Mouse (Mus musculus): ENCODE measurements around the gene B4galt3. TPM values are rescaled to one million over a fixed set of nuclear protein-coding genes. Genes with fewer than 3 reads are reported as not detected.

Gene B4galt3
- total RNA-seq (2021), result 10 to 100 TPM; 63.6 to 64.6 TPM

- intact Hi-C loops (cut with DNase I), result loop anchor here (2.0 kb wide), 1 partner anchor 17 kb away; the partner anchor contains the start of gene Usp21
- peak; percentile 95 for DNase-seq (ENCODE audit: low spot score in 2 of 2)
These were observed at the start of gene B4galt3 for GRCm38 (mm10) chr1:171269848-171270572. B4galt3 (plus strand) TSS chr1:171270328.

- intact Hi-C loops (cut with DNase I), result loop anchor here (2.0 to 5.0 kb wide), 3 partner anchors 56 to 102 kb away; partner anchors contain the start of genes Mpz and Sdhc
These were observed 49.3 kb upstream of the B4galt3 start for GRCm38 (mm10) chr1:171220871-171221270.

GRCm38 (mm10) chr1:171221281-171222193, 48.6 kb upstream of the B4galt3 start:
- intact Hi-C loops (cut with DNase I), result loop anchor here (2.0 to 5.0 kb wide), 3 partner anchors 57 to 103 kb away; partner anchors contain the start of genes Mpz and Sdhc
- DNase-seq (ENCODE audit: low spot score in 2 of 2), result peak; percentile 36 to 37

More at GRCm38 (mm10) chr1:171220871-171221270, 49.3 kb upstream of the B4galt3 start:
- DNase-seq (ENCODE audit: low spot score in 2 of 2), result peak; percentile 86 to 89

GRCm38 (mm10) chr1:171222238-171223155, 47.6 kb upstream of the B4galt3 start, which contains the start of gene Tomm40l:
Tomm40l (minus strand) TSS chr1:171222514.
- DNase-seq (ENCODE audit: low spot score in 2 of 2), result peak; percentile 90 to 93
- intact Hi-C loops (cut with DNase I), result loop anchor here (5.0 kb wide), 1 partner anchor 70 kb away; the partner anchor contains the start of genes Mpz and Sdhc

DNA sequence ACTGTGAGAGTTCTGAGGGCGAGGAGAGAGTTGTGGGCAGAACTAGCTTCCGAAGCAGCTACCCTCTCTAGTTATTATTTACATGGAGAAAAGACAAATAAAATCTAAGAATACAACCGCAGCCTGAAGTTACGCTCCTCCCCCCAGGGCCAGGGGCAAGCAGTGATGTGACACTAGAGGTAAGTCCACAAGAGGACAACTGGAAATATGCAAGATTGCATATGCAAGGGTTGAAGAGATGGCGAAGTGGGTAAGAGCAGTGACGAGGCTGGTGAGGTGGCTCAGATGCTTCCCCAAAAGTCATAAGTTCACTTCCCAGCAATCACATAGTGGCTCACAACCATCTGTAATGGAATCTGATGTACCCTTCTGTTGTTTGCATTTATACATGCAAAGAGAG, 47.0 kb upstream of the B4galt3 start:
- intact Hi-C loops (cut with DNase I), result loop anchor here (5.0 kb wide), 1 partner anchor 71 kb away; the partner anchor contains the start of genes Mpz and Sdhc
- DNase-seq (ENCODE audit: low spot score in 2 of 2), result no peak

DNA sequence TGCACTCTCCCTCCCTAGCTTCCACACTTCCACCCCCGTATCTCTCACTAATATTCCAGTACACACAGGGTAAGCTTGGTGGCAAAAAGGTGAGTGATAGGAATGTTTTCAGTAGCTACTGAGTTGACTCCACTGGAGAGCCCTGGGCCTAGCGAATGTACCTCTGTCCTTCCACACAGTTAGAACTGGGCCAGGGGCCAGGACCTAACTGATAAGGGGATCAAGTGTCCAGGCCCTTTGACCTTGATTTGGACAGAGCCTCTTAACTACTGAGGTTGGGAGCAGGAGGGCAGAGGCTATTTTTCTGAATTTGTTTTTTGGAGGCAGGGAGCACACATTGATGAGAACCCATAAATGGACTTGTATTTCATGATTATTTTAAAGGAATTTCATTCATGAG, 46.3 kb upstream of the B4galt3 start:
- DNase-seq (ENCODE audit: low spot score in 2 of 2), result no peak

GRCm38 (mm10) chr1:171224857-171225256, 45.3 kb upstream of the B4galt3 start, which contains the start of gene Apoa2:
Apoa2 (plus strand) TSS chr1:171225054.
- intact Hi-C loops (cut with DNase I), result loop anchor here (5.0 kb wide), 1 partner anchor 73 kb away; the partner anchor contains the start of genes Mpz and Sdhc
- no peak for DNase-seq (ENCODE audit: low spot score in 2 of 2)

More for the DNA sequence above, 46.3 kb upstream of the B4galt3 start:
- intact Hi-C loops (cut with DNase I), result loop anchor here (5.0 kb wide), 1 partner anchor 71 kb away; the partner anchor contains the start of genes Mpz and Sdhc

DNA sequence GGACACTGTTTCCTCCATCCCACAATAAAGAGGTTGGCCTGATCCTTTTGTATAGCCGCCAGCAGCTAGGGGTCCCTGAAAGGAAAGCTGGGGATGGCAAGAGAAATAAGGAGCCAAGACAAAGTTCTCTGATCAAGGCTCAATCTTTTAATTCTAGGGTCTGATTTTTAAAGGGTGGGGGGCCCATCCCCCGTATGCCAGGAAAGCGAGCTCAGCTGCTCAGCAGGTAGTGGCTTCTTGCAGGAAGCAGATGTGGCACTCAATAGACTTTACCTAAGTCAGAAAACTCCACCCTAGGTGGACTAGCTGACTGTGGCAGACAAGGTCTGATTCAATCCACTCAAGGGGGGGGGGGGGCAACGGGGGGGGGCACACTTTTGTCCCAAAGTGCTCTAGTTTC, 43.3 kb upstream of the B4galt3 start:
- intact Hi-C loops (cut with DNase I), result no loop called here

GRCm38 (mm10) chr1:171227879-171228278, 42.2 kb upstream of the B4galt3 start:
- intact Hi-C loops (cut with DNase I), result no loop called here
- no peak for DNase-seq (ENCODE audit: low spot score in 2 of 2)

More for the DNA sequence above, 43.3 kb upstream of the B4galt3 start:
- DNase-seq (ENCODE audit: low spot score in 2 of 2), result no peak

DNA sequence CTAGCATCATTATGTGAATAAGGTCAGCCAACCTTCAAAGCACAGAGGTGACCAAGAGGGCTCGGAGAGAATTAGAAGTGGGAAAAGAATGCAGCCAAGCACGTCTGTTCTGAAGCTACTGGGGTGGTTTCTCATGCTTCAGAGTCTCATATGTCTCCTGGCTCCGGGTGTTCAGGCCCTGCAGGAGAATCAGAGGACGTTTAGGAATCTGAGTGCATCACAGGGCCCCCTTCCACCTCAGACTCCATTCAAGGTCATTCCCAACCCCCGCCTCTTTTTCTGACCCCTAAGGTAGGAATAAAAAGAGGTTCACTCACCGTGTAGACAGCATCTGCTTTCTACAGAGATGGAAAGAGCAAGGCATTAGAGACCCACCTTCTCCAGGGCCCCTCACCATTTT, 40.4 kb upstream of the B4galt3 start:
- intact Hi-C loops (cut with DNase I), result no loop called here
- no peak for DNase-seq (ENCODE audit: low spot score in 2 of 2)

DNA sequence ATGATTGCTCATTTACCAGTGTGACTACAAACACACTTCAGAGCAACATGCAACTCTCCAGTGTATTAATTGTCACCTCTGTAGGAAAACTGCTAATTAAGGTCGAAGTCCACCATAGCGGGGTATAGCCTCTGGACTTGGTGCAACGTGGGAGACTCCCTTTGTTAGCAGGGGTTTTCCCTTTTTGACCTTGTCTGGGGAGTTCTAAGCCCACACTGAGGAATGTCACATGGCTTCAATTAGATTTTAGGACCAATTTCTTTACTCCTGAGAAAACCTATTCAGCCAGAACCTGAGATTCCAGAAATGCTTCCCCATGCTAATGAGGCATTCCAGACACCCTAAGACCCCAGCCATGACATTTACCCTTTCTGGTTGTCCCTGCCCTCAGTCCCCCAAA, 39.9 kb upstream of the B4galt3 start:
- intact Hi-C loops (cut with DNase I), result no loop called here
- DNase-seq (ENCODE audit: low spot score in 2 of 2), result no peak

- intact Hi-C loops (cut with DNase I), result no loop called here
- no peak for DNase-seq (ENCODE audit: low spot score in 2 of 2)
These were observed 38.3 kb upstream of the B4galt3 start for GRCm38 (mm10) chr1:171231844-171232243.

DNA sequence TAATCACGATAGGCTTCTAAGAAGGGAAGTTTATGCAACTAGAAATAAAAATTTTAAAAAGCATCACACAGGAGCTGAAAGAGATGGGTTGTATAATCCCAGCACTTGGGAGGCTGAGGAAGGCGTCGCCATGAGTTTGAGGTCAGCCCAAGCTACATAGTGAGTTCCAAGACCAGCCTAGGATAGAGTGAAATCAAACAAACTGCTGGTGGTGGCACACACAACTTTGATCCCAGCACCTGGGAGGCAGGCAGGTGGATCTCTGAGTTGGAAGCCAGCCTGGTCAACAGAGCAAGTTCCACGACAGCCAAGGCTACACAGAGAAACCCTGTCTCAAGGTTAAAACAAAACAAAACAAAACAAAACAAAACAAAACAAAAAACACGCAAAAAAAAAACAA, 37.8 kb upstream of the B4galt3 start:
- no peak for DNase-seq (ENCODE audit: low spot score in 2 of 2)
- intact Hi-C loops (cut with DNase I), result no loop called here

DNA sequence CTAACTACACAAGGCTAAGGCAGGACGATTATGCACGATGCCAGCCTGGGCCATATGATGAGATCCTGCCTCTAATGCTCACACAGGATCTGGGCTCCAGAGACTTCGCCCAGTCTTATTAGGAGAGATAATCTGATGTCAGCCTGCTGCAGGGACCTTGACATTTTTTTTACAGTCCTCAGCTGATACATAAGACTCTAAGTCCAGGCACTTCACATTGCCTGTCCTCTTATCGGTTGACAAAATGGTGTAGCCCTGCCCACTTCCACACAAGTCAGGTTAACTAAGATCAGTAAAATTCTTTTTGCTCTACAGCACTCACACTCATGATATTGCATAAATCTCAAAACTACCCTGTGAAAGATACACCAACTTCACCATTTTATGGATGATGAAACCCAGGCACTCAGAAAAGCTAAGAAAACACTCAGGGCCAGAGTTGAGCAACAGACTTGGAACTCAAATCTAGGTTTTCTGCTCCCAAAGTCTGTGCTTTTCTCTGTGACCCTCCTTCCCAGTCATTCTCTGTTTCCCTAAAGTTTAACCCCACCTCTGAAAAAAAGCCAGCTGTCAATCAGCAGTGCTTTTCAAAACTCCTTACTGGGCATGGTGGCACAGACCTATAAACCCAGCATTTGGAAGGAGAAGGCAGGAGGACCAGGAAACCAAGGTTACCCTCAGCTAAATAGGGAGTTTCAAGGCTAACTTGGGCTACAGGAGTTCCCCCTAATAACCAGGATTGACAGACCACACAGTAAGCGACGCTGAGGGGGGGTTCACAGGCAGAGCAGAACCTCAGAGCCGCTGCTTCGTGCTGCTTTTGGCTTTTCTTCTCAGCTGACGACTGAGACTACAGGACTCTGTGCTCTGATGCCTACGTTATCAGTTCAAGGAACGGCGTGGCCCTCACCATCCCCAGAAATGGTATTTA, 37.1 kb upstream of the B4galt3 start:
- no peak for DNase-seq (ENCODE audit: low spot score in 2 of 2)
- intact Hi-C loops (cut with DNase I), result no loop called here

DNA sequence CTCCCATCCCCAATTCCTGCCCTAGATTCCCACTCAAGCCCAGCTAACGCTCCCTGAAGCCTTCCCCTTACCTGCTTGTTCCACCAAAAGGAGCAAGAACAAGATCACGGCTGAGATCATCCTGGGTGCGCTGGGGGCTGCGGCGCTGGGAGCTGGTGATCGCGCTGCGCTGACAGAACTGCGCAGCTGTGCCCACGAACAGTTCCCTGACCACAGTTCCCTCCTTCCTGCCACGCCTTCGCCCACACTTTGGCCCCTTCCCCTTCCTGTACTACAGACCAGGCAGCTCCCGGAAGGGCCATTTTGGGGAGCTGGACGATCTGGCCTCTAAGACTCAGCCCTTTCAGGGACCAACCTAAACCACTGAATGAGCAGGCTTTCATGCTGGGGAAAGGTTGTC, 36.0 kb upstream of the B4galt3 start, which contains the start of gene Fcer1g:
Fcer1g (minus strand) TSS at position 240 of the 400 bp plus-strand sequence.
- DNase-seq (ENCODE audit: low spot score in 2 of 2), result no peak
- intact Hi-C loops (cut with DNase I), result no loop called here

GRCm38 (mm10) chr1:171234538-171234937, 35.6 kb upstream of the B4galt3 start:
- no peak for DNase-seq (ENCODE audit: low spot score in 2 of 2)
- intact Hi-C loops (cut with DNase I), result no loop called here

DNA sequence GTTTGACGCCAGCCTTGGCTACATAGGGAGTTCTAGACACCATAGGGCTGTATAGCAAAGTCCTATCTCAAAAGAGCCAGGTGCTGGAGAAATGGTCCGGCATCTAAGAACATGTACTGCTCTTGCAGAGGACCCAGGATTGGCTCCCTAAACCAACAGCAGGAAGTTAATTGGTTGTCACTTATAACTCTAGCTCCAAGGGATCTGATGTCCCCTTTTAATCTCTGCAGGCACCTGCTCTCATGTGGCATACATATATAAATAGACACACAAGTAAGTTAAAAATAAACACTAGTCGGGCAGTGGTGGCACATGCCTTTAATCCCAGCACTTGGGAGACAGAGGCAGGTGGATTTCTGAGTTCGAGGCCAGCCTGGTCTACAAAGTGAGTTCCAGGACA, 34.3 kb upstream of the B4galt3 start:
- intact Hi-C loops (cut with DNase I), result no loop called here
- DNase-seq (ENCODE audit: low spot score in 2 of 2), result no peak

GRCm38 (mm10) chr1:171237438-171237837, 32.7 kb upstream of the B4galt3 start:
- no peak for DNase-seq (ENCODE audit: low spot score in 2 of 2)
- intact Hi-C loops (cut with DNase I), result no loop called here

Measured in left cerebral cortex, postnatal 36 days (tissue).